Mouse (Mus musculus) megakaryocyte, embryonic 14.5 days (primary cell): ENCODE data around the gene Arhgap15. TPM values are rescaled to one million over a fixed set of nuclear protein-coding genes. Genes with fewer than 3 reads are reported as not detected.
"Not testable (repeated sequence)": the region's sequence is repeated elsewhere in the genome, so short reads cannot be mapped to it uniquely, and the experiment has no call there.

Experiments used
- H3K27me3 ChIP-seq: replicated peaks from 2 replicates; pipeline ENCODE3; 2012; ENCODE audit warnings: inconsistent platforms
- H3K36me3 ChIP-seq: replicated peaks from 2 replicates; pipeline ENCODE3; 2012; ENCODE audit warnings: low read length, inconsistent platforms, mixed read lengths
- H3K4me1 ChIP-seq: 2 replicates; pipeline ENCODE4 v1.6.1; 2012; ENCODE audit warnings: inconsistent platforms
- H3K4me3 ChIP-seq: replicated peaks from 2 replicates; pipeline ENCODE3; 2012; ENCODE audit warnings: moderate library complexity, mild to moderate bottlenecking, inconsistent platforms
- H3K9me3 ChIP-seq: 2 replicates; pipeline ENCODE4 v1.6.1; 2012; ENCODE audit warnings: inconsistent platforms
- FLI1 ChIP-seq: IDR thresholded peaks from 2 replicates; pipeline ENCODE4 v1.6.1; 2012; ENCODE audit warnings: low read length, inconsistent platforms, mixed read lengths
- GATA1 ChIP-seq: IDR thresholded peaks from 3 replicates; pipeline ENCODE4 v1.6.1; 2012; ENCODE audit warnings: mixed read lengths, low read length, inconsistent platforms, borderline replicate concordance
- polyA plus RNA-seq: library from polyadenylated mRNA; stranded (reverse); fragments of >175 nt; gene quantifications from 2 replicates; pipeline ENCODE4 v1.2.3, GENCODE M21; 2012; ENCODE audit warnings: low replicate concordance; ENCODE audit not compliant: insufficient read depth

The Arhgap15 gene
- polyA plus RNA-seq: 0.25 TPM in 1 of 2 replicates, not detected in the other

DNA sequence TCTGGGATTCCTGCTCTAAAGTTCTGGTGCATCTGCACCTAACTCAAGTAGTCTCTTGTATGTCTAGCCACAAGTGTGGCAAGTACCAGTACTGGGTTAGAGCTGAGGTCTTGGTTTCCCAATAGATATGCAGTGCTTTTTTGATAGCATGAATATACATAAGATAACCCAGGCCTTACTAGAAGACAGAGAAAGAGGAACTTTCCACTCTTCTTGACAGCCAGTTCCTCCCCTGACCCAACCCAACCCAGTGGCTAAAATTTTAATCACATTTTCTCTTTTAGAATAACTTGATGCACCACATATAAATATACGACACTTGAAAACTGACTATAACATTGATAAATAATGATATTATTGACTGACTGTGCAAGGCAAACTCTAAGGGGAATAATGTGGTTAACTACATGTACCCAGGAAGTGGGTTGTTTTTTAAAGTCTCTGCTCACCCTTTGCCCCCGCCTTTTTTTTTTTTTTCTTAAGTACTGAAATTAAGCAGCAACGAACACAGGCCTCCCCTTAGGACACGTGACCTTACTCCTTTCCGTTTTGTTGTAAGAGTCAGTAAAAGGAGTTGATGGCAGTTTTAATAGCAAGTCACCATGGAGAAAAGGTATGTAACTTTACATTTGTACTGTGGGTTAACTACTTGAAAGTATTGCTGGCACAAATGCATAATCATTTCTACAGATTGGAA, at the start of gene Arhgap15:
Arhgap15 (plus strand) TSS at position 538 of the 697 bp plus-strand sequence.
- Histone ChIP-seq H3K36me3 (no peaks in the 10 kb centered on the region), H3K27me3 (no peaks in the 10 kb centered on the region), H3K4me1 (peaks cover 26% of the 10 kb centered on the region), H3K9me3 (no peaks in the 10 kb centered on the region), H3K4me3 (peak within 1 kb of the TSS; percentile 81)
- TF ChIP-seq FLI1 (no peak), GATA1 (no peak)

DNA sequence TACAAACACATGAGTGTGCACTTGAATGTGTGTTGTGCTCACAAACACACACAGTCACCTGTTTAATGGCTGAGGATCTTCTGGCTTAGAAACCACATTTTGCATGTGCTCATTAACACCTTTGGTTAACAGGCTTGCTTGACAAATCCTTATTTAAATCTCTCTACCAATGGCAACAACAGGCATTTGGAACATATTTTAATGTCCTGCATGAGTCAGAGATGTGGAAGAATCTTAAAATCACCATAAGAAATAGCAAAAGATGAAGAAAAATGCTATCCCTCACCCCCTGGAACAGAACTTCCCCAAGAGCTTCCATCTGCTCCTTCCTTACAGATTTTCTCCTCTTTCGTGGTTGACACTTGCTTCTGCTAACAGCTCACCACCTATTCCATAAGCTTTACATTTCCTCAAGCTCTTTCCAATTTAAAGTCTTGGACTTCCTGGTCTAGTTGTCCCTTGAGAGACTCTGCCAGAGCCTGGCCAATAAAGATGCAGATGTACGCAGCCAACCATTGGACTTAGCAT, 35.9 kb upstream of the Arhgap15 start:
- no peak for TF ChIP-seq GATA1
- TF ChIP-seq FLI1: no peak
- peaks cover 3% of the 10 kb centered on the region; the same call in 1 of the 2 replicates for H3K9me3 ChIP-seq
- no peaks in the 10 kb centered on the region for H3K4me1 ChIP-seq
- peaks cover 2% of the 10 kb centered on the region for H3K27me3 ChIP-seq
- H3K36me3 ChIP-seq: no peaks in the 10 kb centered on the region
- H3K4me3 ChIP-seq: no peak overlapping the region

DNA sequence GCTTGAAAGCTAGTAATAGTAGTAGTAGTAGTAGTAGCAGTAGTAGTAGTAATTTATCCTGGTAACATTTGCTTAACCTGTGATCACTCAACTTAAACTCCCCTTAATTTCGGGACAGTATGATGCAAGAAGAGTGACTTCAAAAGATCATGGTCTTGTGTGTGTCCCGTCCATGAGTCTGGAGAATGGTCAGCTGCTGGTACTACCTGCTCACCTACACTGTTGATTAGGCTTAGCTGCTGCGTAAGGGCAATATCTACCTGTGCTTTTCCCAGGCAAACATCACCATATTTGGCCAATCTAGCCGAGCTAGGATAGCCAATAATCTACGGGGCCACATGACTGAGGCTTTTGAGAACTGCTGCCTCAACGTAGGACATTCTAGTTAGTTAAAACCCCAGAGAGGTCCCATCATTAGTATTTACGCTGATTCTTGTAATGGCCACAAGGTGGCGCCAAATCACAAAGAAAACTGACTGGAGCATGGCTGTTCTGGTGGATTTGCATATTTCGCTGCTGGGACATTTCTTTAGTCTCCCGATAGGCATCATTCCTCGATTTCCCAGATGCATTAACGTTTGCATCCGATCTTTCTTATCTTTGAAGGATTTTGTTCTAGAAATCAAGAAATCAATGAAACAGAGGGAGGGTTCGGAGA, 26.0 kb upstream of the Arhgap15 start:
- H3K4me3 ChIP-seq: peak overlapping the region; percentile 35
- H3K9me3 ChIP-seq: no peaks in the 10 kb centered on the region
- no peak for TF ChIP-seq GATA1
- H3K4me1 ChIP-seq: peaks cover 13% of the 10 kb centered on the region
- H3K27me3 ChIP-seq: no peaks in the 10 kb centered on the region
- no peaks in the 10 kb centered on the region for H3K36me3 ChIP-seq

DNA sequence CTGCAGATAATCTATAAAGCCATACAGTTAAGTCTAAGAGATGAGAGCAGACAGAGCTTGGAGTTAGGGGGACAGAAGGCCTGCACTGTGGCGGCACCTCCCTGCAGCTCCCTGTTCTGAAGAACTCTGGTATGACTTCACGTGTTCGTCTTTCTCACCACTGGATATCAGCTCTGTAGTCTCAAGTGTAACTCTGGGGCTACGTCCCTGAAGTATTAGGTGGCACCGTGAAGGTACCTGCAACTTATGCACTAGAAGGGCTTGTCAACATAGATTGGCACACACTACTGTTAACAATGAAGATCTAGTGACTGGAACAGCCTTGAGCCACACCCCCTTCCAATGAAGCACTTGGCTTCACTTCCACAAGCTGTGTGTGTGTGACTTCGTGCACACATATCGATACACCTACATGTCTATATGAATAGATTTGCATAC, 25.5 kb upstream of the Arhgap15 start:
- Histone ChIP-seq H3K27me3 (no peaks in the 10 kb centered on the region), H3K4me1 (peaks cover 17% of the 10 kb centered on the region), H3K4me3 (peak overlapping the region; percentile 35), H3K36me3 (no peaks in the 10 kb centered on the region), H3K9me3 (no peaks in the 10 kb centered on the region)
- no peak for TF ChIP-seq FLI1
- no peak for TF ChIP-seq GATA1

DNA sequence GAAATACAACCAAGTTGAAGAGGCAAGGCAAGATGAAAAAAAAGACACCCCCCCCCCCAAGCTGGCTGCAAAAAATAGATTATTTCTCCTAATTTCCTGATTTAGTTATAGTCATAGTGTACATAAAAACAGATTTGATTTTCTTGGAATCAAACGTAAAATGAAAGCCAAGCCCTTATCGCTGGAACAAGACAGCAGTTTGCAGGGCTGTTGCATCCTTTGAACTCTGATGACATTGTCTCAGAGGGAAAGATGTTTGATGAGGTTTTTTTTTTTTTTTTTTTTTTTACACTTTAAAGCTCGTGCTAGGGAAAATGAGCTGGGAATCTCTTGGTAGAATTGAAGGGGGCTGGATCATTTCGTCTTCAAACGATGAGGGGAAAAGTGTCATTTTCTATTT, 21.4 kb upstream of the Arhgap15 start:
- H3K4me1 ChIP-seq: peaks cover 17% of the 10 kb centered on the region
- no peaks in the 10 kb centered on the region for H3K27me3 ChIP-seq
- TF ChIP-seq GATA1: no peak
- TF ChIP-seq FLI1: no peak
- H3K36me3 ChIP-seq: no peaks in the 10 kb centered on the region
- H3K4me3 ChIP-seq: no peak overlapping the region
- peaks cover 4% of the 10 kb centered on the region; the same call in 1 of the 2 replicates for H3K9me3 ChIP-seq

DNA sequence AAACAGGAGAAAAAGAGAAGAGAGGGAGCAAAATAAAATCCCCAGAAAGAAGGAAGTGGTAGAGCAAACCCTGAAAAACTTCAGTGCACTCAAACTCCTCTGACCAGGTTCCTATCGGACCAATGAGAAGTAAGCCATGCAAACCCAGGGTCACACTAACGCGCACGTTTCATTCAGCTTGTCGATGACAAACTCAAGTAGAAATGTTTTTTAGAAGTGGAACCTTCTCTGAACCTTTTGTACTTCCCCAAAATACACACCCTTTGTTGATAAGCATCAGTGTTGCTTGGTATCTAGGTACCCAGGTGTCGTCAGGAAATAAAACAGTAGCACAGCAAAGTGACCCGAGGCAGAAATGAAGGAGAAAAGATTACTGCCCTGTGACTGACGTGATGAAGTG, 20.9 kb upstream of the Arhgap15 start:
- H3K4me1 ChIP-seq: peaks cover 13% of the 10 kb centered on the region
- TF ChIP-seq GATA1 (no peak), FLI1 (no peak)
- no peaks in the 10 kb centered on the region for H3K27me3 ChIP-seq
- H3K36me3 ChIP-seq: no peaks in the 10 kb centered on the region
- H3K4me3 ChIP-seq: peak overlapping the region; percentile 38
- peaks cover 4% of the 10 kb centered on the region; the same call in 1 of the 2 replicates for H3K9me3 ChIP-seq

DNA sequence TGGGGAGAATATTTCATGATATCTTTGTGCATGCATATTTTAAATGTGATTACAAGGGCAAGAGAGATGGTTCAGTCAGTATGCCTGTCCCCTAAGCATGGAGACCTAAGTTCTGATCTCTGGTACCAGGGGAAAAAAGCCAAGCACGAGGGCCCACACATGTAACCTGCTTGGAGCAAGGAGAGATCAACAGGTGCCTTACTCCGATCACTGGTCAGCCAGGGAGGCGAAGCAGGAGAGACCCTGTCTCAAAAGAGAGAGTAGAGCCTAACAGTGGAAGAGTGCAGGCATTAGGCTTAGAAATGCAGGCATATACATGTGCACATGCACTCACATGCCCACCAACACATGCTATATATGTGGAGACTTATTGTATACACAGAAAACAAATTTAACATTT, 19.8 kb upstream of the Arhgap15 start:
- H3K9me3 ChIP-seq: peaks cover 4% of the 10 kb centered on the region; the same call in 1 of the 2 replicates
- no peak for TF ChIP-seq FLI1
- TF ChIP-seq GATA1: no peak
- H3K4me3 ChIP-seq: no peak overlapping the region
- no peaks in the 10 kb centered on the region for H3K36me3 ChIP-seq
- no peaks in the 10 kb centered on the region for H3K27me3 ChIP-seq
- H3K4me1 ChIP-seq: peaks cover 7% of the 10 kb centered on the region

DNA sequence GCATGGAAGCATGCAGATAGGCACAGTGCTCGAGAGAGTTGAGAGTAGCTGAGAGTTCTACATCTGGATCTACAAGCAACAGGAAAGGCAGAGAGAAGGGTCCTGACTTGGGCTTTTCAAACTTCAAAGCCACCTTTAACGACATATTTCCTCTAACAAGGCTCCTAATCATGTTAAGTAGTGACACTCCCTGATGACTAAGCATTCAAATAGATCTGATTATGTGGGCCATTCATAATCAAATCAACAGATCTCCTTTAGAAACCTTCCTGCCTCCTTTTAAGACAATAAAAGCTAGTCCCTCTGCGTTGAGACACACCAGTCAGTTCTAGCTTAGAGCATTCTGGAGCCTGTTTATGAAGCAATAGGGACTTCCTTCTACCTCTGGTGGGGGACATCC, 16.2 kb upstream of the Arhgap15 start:
- peaks cover 6% of the 10 kb centered on the region for H3K4me1 ChIP-seq
- TF ChIP-seq GATA1: no peak
- no peak for TF ChIP-seq FLI1

DNA sequence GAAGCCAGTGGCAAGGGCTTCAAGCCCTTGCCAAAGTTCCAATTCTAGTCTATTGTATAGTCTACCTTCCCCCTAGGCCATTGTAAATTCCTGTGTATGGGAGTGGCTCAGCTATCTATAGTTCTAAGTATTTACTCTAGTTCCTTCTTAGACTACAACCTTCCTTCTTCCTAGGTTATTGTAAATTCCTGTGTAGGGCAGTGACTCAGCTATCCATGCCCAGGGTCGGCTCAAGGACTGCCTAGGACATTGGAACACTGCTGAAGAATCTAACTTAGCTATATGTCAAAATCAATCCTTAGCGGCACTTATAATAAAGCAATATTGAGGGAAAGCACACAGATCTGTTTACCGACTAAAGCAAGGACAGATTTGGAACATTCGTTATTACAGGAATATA, 13.6 kb upstream of the Arhgap15 start:
- H3K9me3 ChIP-seq, H3K4me3 ChIP-seq, H3K27me3 ChIP-seq, H3K36me3 ChIP-seq: not testable (repeated sequence)
- peaks cover 14% of the 10 kb centered on the region for H3K4me1 ChIP-seq

More for the DNA sequence above, 16.2 kb upstream of the Arhgap15 start:
- H3K4me3 ChIP-seq: no peak overlapping the region
- no peaks in the 10 kb centered on the region for H3K27me3 ChIP-seq
- H3K9me3 ChIP-seq: peaks cover 4% of the 10 kb centered on the region; the same call in 1 of the 2 replicates
- H3K36me3 ChIP-seq: no peaks in the 10 kb centered on the region

DNA sequence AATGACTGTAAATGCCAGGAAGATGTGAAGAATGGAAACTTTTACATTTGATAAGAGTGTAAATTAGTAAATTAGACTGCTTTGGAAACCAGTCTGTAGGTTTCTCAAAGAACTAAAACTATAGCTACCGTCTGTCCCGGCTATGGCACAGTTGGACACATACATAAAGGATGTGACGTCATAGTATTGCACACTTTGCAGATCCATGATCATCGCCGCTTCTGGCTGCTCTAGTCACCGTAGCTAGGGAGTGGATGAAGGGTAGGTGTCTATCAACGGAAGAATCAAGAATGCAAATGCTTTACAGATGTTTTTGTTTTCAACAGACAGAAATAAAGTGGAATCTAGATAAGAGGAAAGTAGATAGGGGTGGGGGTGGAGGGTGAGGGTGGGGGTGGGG, 11.1 kb upstream of the Arhgap15 start:
- peaks cover 3% of the 10 kb centered on the region for H3K27me3 ChIP-seq
- no peaks in the 10 kb centered on the region for H3K9me3 ChIP-seq
- no peak overlapping the region for H3K4me3 ChIP-seq
- TF ChIP-seq FLI1: no peak
- TF ChIP-seq GATA1: no peak
- no peaks in the 10 kb centered on the region for H3K36me3 ChIP-seq
- H3K4me1 ChIP-seq: peaks cover 14% of the 10 kb centered on the region
